17 mouse cellular contexts compared by ENCODE assay signal in the genomic region with DNA sequence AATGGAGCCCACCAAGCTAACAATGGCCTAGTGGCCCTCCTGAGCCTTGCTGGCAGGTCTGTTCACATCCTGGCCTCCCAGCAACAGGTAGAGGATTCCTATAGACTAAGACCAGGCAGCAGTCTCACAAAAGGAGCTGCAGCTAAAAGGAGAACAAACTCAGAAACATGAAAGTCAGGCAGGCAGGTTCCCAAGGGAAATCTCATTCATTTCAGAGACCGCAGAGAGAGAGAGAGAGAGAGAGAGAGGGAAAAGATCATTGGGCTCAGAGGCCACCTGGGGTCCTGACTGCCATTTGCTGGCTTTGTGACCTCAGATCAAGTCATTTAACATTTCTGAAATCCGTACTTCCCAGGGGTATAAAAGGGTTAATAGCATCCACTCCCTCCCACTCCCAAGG.
"Had no signal": no experiment of that assay in that cellular context is flagged by ENCODE, and none has a peak within 500 bp of the region (broad histone marks: within the 10 kb centered on the region; RNA-seq: fewer than 3 reads in every experiment).

No protein-coding gene starts in this region.

- ATAC-seq: midbrain, embryonic 16.5 days had no signal

- H3K4me2 ChIP-seq: liver, embryonic 13.5 days; neural tube, embryonic 13.5 days; stomach, embryonic 15.5 days had no signal

- H3K36me3 ChIP-seq: liver, embryonic 13.5 days; neural tube, embryonic 13.5 days; stomach, embryonic 15.5 days had no signal

- H3K27me3 ChIP-seq: liver, embryonic 13.5 days; neural tube, embryonic 13.5 days; stomach, embryonic 15.5 days had no signal

- H3K4me3 ChIP-seq: layer of hippocampus, adult 2 months; liver, embryonic 13.5 days; myocyte; neural tube, embryonic 13.5 days; stomach, embryonic 15.5 days had no signal

- H3K9ac ChIP-seq: liver, embryonic 13.5 days; neural tube, embryonic 13.5 days; stomach, embryonic 15.5 days had no signal

- DNase-seq: kidney, adult 2 months; kidney, postnatal 25 days; layer of hippocampus, adult 9-11 months; liver, embryonic 13.5 days; lung, adult 2 months; lung, postnatal 14 days; lung, postnatal 4 days; retina, postnatal 1 day; right cerebral cortex, postnatal 25 days; spleen, adult 18-20 months; thymus, postnatal 25 days had no signal

- H3K9me3 ChIP-seq: liver, embryonic 13.5 days; neural tube, embryonic 13.5 days; stomach, embryonic 15.5 days had no signal

- H3K4me1 ChIP-seq: liver, embryonic 13.5 days; neural tube, embryonic 13.5 days; stomach, embryonic 15.5 days had no signal

- H3K27ac ChIP-seq: kidney, postnatal 0 days; layer of hippocampus, adult 2 months; liver, embryonic 13.5 days; neural tube, embryonic 13.5 days; stomach, embryonic 15.5 days had no signal
